Mouse (Mus musculus) bone marrow, adult 2 months (tissue): ENCODE measurements around the gene Rad51b. TPM values are rescaled to one million over a fixed set of nuclear protein-coding genes. Genes with fewer than 3 reads are reported as not detected.

Experiments
- H3K27ac ChIP-seq: fragments of 200-500 bp; 2 replicates; pipeline ENCODE4 v1.5.1; 2012; ENCODE audit warnings: low read depth, mild to moderate bottlenecking, control low read depth, inconsistent platforms, low read length; ENCODE audit not compliant: control insufficient read depth, poor library complexity, insufficient read depth
- H3K4me1 ChIP-seq: fragments of 200-500 bp; 2 replicates; pipeline ENCODE4 v1.6.1; 2011; ENCODE audit warnings: low read length; ENCODE audit not compliant: control insufficient read depth, insufficient read depth
- H3K4me3 ChIP-seq: fragments of 200-500 bp; replicated peaks from 2 replicates; pipeline ENCODE3; 2011; ENCODE audit warnings: mild to moderate bottlenecking, low read depth, low read length, control low read depth; ENCODE audit not compliant: control insufficient read depth
- CTCF ChIP-seq: fragments of 200-500 bp; IDR thresholded peaks from 2 replicates; pipeline ENCODE4 v1.5.1; 2011; ENCODE audit warnings: low read length, control low read depth; ENCODE audit not compliant: control insufficient read depth, insufficient read depth
- POLR2A ChIP-seq: fragments of 200-500 bp; IDR thresholded peaks from 2 replicates; pipeline ENCODE4 v1.6.1; 2011; ENCODE audit warnings: low read depth, mild to moderate bottlenecking, control low read depth, low read length, borderline replicate concordance; ENCODE audit not compliant: control insufficient read depth
- WGBS: fragments of 180-500 bp; shearing (Covaris S2); methylation state at CpG from one replicate; pipeline ENCODE4 v1.1.7; 2018; 5-methylcytosine and 5-hydroxymethylcytosine counted together
- polyA plus RNA-seq: library from polyadenylated mRNA; stranded (reverse); fragments of >200 nt; gene quantifications from 2 replicates; pipeline ENCODE4 v1.2.4, GENCODE M21; 2011; ENCODE audit warnings: low replicate concordance; ENCODE audit not compliant: missing spikeins, insufficient read depth, insufficient read length

Gene Rad51b
- polyA plus RNA-seq, 1 experiment, result 2.3 TPM

- TF ChIP-seq POLR2A (no peak), CTCF (no peak)
- Histone ChIP-seq H3K4me3 (no peak overlapping the region), H3K4me1 (no peaks in the 10 kb centered on the region; the same call in 1 of the 2 replicates), H3K27ac (peak overlapping the region; percentile 34; the same call in 1 of the 2 replicates)
- 59% methylated on average over 2 of the region's 2 CpGs for WGBS
Observed at GRCm38 (mm10) chr12:79604850-79605249, 307.8 kb downstream of the Rad51b start.

GRCm38 (mm10) chr12:79606197-79606631 is 309.1 kb downstream of the Rad51b start:
- peaks cover 4% of the 10 kb centered on the region for H3K4me1 ChIP-seq
- 78% methylated on average over 11 of the region's 11 CpGs for WGBS
- TF ChIP-seq CTCF (no peak), POLR2A (no peak)
- H3K27ac ChIP-seq, result no peak overlapping the region
- H3K4me3 ChIP-seq, result no peak overlapping the region

GRCm38 (mm10) chr12:79609399-79610010 is 312.4 kb downstream of the Rad51b start:
- Histone ChIP-seq H3K4me3 (no peak overlapping the region), H3K4me1 (peaks cover 8% of the 10 kb centered on the region), H3K27ac (no peak overlapping the region)
- TF ChIP-seq POLR2A (no peak), CTCF (no peak)
- WGBS, result 92% methylated on average over 8 of the region's 8 CpGs

GRCm38 (mm10) chr12:79610511-79611103 is 313.5 kb downstream of the Rad51b start:
- no peak overlapping the region for H3K4me3 ChIP-seq
- TF ChIP-seq POLR2A, result no peak
- TF ChIP-seq CTCF, result no peak
- WGBS, result 50% methylated on average over 6 of the region's 6 CpGs
- H3K27ac ChIP-seq, result peak overlapping the region; percentile 69
- peaks cover 8% of the 10 kb centered on the region for H3K4me1 ChIP-seq

GRCm38 (mm10) chr12:79611665-79612064 is 314.6 kb downstream of the Rad51b start:
- H3K27ac ChIP-seq, result peak overlapping the region; percentile 48; the same call in 1 of the 2 replicates
- H3K4me3 ChIP-seq, result no peak overlapping the region
- peaks cover 8% of the 10 kb centered on the region for H3K4me1 ChIP-seq
- 75% methylated on average over 2 of the region's 2 CpGs for WGBS
- TF ChIP-seq POLR2A (no peak), CTCF (no peak)

GRCm38 (mm10) chr12:79612334-79613060 is 315.4 kb downstream of the Rad51b start:
- peaks cover 8% of the 10 kb centered on the region for H3K4me1 ChIP-seq
- peak; percentile 100 for TF ChIP-seq CTCF
- TF ChIP-seq POLR2A, result peak; percentile 56; the same call in 1 of the 2 replicates
- 31% methylated on average over 14 of the region's 14 CpGs for WGBS
- H3K4me3 ChIP-seq, result no peak overlapping the region
- peak overlapping the region; percentile 76 for H3K27ac ChIP-seq

GRCm38 (mm10) chr12:79613061-79613788 is 316.1 kb downstream of the Rad51b start:
- peaks cover 8% of the 10 kb centered on the region for H3K4me1 ChIP-seq
- peak overlapping the region; percentile 76 for H3K27ac ChIP-seq
- no peak overlapping the region for H3K4me3 ChIP-seq
- WGBS, result 72% methylated on average over 8 of the region's 8 CpGs
- TF ChIP-seq POLR2A (no peak), CTCF (no peak)
